Mouse (Mus musculus): ENCODE measurements at regions not wholly inside any gene's neighbourhood (a gene's known extent, or its start where the extent isn't known, plus 50 kb on each side); places are given as distances from the start of the nearest gene placed in this dataset.

DNA sequence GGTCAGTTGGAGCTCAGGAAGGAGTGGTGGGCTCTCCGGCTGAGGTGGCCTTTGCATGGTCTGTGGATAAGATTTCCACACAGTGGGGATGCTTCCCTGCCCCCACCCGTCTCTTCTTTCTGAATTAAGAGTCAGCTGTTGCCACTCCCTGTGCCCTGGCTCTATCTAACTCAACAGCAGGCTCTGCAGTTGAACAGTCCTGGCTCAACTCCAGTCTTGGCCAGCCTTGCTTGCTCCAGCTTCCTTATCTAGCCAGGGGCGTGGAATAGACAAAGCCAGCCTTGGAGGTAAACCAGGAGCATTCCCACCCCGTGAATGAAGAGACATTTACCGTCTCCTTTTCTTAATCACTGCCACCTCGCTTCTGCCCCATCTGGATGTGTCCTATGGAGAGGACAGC, 89.7 kb downstream of the Mn1 start:
- peak; percentile 58 for DNase-seq (ENCODE audit: low read depth)

DNA sequence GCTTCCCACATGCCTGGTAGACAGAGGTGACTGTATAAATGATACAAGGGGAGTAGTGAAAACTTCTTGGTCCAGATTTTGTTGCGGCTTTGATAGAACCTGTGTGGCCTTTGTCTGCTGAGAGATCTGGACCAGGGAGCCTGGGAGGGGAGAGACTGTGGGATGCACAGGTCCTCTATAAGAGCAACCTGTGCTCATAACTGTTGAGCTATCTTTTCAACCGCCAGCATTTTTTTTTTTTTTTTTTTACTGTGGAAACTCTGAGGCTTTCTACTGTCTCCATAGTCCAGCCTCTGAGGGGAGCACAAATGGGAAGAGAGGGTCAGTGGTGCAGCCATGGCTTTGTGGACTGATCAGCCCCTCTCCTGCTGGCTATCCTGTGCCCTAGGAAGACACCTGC, 90.2 kb downstream of the Mn1 start:
- DNase-seq (ENCODE audit: low read depth), result no peak

DNA sequence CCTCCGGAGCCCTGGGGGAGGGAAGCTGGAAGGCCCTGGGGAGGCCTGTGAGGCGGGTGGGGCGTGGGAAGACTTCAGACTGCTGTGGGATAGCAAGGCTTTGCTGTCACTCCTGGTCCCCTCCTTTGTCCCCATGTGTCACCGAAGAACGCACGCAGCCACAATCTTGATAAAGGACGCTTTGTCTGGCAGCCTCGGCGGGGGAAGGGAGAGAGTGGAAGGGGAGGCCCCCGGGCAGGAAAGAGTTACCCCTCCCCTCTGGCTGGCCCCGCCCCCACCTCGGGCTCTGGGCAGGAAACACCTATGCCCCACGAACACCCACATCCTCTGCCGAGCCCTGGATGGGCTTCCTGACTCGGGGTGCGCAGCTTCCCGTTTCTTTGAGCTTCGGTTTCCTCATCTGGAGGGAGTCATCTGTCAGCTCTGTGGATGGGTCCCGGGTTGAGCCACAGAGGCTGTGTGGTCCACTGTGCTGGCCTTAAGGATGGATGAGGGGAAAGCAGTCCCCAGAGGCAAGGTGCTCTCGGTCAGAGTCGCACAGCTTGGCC, 91.9 kb downstream of the Mn1 start:
- no peak for DNase-seq (ENCODE audit: low read depth)

DNA sequence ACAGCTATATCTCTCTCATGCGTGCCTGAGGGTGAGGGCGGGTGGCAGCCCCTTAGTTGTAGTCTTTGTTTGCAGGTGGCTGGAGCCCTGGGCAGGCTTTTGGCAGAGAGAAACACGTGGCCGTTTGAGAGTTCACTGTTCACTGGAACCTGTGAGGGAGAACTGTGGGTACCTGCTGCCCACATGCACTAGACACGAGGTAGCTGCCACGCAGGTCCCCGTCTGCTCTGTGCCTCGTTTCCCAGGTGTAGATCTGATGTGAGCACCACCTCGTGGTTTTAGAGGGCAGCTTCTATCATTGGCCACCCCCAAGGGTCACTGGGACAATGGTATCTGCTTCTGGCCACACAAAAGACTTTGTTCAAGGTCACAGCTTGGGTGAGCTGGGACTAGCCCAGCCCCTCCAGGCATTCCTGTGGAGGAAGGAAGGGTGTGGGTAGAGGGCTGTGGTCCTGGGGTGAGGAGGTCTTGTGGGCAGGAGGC, 92.5 kb downstream of the Mn1 start:
- DNase-seq (ENCODE audit: low read depth), result no peak

DNA sequence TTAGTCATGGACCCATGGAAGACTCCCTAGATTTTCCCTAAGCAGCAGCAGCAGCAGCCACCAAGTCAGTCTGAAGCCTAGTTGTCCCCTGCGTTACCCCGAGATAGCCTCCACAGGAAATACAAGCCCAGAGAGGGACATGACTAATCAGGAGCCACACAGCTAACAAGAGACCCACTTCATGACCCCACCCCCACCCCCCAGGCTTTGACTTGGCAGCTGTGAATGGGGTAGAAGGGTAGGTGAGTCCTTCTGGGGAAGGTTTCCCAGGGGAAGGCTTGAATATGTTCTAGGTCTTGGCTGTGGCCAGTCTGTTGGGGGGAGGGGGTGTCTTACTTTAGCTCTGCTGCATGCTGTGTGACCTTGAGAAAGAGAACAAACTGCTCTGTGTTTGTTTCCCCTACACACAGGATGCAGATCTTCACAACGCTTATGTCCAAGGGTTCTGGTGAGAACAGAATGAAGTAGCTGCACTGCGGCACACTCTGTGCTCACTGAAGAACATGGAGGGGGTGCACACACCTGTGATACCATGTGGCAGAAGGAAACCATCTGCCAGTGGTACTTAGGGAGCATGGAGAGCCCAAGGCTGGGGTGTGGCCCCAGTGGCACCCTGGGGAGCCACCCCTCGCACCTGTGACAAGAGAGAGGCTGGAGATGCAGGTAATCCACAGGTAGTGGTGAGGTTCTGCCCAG, 93.2 kb downstream of the Mn1 start:
- no peak for DNase-seq (ENCODE audit: low read depth)

DNA sequence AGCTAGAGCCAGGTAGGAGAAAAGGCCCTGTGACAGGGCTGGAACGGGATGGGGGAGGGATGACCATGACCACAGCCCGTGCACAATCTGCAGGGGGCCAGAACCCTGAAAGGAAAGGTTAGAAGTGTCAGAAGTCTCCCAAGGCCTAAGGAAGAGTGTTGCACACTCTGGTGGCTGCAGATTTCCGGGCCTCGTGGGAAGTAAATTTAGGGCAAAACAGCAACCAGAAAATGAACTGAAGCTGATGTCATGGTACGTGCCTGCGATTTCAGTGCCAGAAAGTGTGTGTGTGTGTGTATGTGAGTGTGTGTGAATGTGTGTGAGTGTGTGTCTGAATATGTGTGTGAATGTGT, 93.7 kb downstream of the Mn1 start:
- no peak for DNase-seq (ENCODE audit: low read depth)

DNA sequence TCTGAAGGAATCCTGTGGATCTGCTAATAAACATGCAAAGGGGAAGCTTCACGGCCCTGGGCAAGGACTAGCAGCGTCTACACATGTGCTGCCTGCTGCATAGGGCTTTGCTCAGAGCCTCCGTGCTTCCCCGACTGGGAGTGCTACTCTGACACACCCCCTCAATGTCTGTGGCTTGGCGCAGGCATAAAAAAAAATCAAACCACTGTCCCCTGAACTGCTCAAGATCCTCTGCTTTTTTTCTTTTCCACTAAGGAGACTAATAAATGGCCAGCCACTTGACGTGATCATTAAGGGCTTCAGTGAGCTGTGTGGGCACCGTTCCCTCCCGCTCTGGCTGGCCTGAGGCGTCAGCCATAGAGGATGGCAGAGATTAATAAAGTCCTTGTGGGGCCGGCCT, 94.8 kb downstream of the Mn1 start:
- DNase-seq (ENCODE audit: low read depth), result no peak

DNA sequence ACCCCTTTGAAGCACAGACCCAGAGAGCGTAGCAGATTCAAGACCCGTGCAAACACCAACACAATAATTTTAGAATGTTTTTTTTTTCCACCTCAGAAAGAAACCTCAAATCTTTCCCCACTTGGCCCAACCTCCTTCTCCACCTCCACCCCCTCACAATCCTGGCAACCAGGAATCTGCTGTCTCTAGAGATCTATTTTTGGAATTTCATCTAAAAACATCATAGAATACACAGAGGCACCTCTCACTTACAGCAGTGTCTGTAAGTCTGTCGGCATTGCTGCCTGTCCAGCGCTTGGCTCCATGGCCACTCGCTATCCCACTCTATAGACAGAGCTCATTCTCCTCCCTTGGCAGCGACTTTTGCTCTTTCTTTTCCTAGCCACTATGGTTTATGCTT, 96.8 kb downstream of the Mn1 start:
- no peak for DNase-seq (ENCODE audit: low read depth)

DNA sequence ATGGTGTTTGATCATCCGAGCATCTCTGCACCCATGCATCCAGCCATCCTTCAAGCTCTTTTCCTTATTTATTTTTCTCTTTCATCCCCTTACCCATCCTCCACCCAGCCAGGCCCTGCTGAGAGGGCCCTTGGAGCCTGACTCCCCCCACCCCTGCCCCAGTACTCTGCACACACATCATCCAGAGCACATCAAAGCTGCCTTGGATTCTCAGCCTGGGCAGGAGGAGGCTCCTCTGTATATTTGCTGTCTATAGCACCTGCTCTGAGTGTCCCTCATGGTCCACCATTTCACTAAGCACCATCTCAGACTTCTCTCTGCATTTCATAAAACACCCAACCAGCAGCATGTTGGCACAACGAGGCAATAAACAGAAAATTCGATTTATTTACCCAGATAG, 101.9 kb downstream of the Mn1 start:
- DNase-seq (ENCODE audit: low read depth), result no peak

DNA sequence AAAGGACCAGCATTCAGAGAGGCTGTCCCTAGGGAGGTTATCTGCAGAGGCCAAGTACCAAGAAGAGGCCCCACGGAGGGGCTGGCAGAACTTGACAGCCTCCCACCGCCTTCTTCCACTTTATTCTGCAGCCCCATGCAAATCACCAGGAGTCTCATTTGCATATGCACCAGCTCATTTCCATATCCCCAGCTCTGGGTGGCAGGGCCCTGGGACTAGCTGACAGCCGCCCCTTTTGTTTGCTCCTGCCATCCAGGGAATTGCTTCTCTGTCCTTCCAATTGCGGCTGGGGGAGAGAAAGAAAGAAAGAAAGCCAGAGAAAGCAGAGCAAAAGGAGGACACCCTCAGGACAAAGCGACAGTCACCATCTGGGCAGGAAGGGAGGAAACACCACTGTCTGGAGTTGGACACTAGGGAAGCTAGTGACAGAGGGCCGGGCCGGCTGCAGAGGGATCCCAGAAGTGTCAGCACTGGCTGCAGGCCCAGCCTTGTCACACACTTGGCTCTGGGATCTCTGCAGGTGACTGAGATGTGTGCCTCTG, 102.4 kb downstream of the Mn1 start:
- DNase-seq (ENCODE audit: low read depth), result no peak

DNA sequence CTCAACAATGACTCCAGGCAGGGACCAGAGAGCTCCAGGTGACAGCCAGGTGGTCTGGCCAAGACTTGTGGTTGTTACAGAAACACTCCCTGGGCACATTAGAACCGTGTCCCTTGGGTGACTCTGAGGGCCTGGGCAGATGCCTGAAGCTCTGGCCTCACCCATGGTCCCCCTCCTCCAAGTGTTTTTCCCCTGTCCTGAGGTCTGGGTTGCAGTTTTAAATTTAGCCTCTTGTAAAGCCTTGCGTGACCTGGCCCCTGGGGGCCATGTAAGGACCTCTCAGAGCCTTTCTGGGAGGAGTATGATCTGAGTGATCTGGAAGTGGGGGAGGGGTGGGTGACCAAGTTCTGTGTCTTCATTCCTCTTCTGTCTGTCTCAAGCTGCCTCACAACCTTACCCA, 104.7 kb downstream of the Mn1 start:
- DNase-seq (ENCODE audit: low read depth), result no peak

DNA sequence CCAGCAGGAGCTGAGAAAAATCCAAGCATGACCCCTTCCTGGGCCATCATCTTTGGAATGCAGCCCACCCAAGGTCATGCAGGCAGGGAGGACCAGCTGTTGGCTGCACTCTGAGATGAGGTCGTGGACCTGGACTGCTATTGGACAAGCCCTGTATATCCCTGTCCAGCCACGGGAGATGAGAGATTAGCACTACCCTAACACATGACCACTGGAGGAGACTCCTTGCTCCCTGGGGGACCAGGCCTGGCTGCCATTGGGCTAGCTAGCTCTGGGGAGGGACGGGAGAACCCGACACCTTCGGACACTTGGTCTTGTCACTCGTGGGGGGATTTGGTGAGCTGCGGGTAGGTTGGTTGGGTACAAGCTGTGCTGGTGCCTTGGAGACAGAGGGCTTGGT, 105.4 kb downstream of the Mn1 start:
- no peak for DNase-seq (ENCODE audit: low read depth)

DNA sequence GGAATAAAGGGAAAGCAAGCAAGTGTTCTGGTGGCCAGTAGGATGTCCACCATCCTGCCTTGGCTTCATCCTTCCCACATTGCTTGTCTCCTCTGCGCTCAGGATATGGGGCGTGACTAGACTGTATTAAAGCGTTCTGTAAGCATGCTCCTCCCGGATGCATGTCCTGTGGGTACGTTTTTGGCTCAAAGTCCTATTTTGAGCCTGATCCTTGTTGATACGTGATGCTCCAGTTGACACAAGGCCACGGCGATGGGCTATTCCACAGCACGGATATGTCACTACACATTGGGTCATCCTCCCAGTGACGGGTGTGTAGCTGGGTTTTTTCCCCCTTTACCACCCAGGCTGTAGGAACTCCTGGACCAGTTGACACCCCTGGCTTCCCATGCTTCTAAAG, 110.6 kb downstream of the Mn1 start:
- no peak for DNase-seq (ENCODE audit: low read depth)

DNA sequence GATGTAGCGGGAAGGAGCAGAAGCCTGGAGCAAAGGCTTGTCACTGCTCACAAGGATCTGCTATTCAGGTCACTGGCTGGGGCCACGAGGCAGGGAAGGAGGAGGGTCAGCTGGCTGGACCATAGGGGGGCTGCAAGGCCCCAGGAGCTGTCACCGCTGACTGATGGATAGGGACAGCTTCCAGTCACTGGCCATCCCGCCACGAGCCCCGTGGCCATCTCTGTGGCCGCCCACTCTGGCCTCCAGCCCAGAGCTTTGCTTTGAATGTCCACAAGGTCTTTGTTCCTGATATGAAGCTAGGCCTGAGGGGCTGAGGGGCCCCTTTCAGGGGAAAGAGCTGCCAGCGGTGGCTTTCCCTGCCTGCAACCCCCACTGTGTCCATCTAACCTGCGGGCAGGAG, 111.9 kb downstream of the Mn1 start:
- peak; percentile 32 for DNase-seq (ENCODE audit: low read depth)

DNA sequence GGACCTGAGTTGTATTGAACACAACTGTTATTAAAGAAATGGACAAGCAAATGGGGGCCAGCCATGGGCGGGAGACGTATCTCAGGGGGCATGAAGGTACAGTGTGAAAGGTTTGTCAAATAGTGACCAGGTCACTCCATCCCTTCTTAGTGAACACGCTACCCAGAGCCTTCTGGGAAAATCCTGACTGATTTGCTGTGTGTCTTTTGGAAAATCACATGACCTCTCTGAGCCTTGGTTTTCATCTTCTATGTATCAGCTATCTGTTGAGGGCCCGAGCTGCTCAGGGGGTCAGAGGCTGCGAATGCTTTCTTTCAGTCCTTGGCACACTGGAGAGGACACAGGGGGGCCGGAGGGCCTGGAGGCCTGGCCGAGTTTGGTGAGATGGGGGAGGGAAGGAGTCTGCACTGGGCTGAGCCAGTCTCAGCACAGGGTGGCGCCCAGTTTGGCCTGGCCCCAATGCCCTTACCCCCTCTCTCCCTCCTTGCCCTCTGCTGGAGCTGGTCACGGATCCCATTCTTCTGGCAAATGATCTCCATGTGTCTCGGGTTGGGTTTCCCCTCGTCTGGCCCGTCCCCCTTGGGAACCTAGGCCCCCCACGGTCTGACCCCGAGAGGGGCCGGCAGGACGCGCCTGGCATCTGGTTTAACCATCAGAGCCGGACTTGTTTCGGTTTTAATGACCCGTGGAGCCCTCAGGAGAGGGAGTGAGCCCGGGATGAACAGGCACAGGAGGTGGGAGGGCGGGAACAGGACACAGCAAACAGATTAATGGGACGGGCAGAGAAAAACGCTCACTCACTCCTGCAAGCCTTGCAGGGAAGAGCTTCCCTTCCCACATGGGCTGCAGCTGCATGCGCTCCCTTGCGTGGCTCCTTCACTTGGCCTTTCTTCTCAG, 113.7 kb downstream of the Mn1 start:
- peak; percentile 53 for DNase-seq (ENCODE audit: low read depth)

DNA sequence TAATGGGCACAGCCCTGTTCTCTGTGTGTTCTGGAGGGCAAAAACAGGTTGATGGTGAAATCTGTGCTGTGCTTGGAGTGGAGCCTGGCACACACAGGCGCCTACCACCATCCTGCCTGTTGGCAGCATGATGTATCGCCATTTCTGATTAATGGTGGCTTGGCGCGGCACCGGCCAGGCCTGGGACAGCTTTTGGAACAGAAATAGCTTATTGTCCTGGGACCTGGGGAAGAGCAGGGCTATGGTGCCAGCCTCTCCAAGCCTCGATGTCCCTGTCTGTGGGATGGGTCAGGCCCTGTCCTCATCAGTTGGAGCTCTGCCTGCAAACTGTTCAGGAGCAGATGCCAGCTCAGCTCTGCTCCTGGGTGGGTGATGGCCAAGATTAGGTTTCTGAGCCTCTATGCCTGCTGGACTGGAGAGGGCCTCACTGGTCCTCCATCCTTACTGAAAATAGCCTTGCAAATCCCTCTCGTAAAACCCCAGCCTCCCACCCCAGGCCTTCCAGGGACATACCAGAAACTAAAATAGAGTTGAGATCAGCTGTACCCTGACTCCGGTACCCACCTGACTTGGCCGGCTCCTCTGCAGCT, 115.4 kb downstream of the Mn1 start:
- no peak for DNase-seq (ENCODE audit: low read depth)

DNA sequence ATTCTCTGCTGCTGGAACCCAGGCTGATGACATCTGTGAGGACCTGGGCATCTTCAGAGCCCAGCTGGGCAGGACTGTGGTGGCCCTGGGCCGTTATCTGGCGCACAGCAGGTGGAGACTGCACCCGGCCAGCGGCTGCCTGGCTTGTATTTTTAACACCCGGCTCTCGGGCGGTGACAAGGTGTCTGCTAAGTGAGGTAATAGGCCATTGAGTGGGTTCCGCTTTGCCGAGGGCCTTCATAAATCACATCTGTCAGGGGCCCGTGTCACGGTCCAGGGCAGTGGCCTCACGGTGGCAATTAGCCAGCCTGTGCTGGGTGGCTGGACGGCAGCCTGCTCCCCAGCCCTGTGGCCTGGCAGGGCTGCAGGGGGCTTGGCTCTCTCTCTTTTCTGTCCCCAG, 118.8 kb downstream of the Mn1 start:
- no peak for DNase-seq (ENCODE audit: low read depth)

DNA sequence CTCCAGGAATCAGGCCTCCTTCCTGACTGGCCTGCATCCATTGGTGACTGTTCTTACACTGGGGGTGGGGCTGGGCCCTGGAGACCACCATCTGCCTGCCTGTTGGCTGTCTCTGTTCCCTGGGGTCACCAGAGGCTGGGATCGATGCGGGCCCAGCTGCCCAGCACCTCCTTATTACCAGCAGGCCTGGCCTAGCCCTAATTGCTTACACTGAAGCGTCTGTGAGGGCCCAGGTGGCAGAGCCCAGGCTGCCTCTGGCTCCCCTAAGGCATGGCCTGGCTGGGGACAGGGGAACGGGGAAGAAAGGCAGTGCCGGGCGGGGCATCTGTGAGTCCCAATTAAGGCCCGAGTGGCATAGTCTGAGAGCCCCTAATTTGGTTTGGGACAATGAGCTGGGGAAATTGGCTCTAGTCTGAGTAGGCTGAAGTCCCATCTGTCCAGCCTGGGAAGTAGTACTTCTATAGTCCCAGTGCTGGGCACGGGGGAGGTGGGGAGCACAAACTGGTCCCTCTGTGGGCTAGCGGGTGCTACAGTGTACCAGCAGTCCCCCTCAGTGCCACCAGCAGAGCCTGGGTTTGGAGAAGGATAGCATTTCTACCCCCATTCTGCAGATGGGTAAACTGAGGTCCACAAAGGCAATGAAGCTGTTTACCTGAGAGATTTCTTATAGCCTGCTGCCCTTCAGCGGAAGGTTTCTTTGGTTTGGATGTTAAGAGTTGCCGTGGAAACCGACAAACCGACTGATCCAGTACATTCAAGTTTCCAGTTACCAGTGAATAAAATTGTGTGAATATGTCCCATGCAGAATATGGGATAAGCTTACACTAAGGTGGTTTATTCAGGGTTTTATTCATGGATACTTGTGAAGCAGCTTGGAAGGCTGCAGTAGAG, 121.6 kb downstream of the Mn1 start:
- DNase-seq (ENCODE audit: low read depth), result no peak

DNA sequence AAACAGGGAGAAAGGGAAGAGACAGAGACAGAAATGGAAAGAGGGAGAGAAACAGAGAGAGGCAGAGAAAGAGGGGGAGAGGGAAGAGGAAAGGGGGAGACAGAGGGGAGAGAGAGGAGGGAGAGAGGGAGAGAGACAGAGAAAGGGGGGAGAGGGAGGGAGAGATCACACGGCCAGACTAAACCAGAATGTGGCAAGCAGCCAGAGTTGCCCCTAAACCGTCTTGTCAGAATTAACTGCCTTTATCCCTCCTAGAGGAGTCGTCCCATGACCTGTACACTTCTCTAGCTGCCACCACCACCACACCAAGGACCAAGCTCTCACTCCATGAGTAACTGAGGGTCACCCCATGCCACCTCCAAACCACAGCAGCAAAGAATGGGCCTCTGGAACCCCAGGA, 123.3 kb downstream of the Mn1 start:
- no peak for DNase-seq (ENCODE audit: low read depth)

DNA sequence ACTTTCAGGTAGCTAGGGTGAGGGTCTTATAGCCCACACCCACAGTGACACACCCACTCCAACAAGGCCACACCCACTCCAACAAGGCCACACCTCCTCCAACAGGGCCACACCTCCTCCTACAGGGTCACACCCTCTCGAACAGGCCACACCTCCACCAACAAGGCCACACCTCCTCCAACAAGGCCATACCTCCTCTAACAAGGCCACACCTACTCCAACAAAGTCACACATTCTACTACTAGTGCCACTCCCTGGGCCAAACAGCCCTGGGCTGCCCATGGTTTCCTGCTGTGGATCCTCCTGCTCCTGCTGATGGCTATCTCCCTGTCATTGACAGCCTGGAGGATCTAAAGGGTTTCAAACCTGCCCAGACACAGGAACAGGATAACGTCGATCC, 124.9 kb downstream of the Mn1 start:
- no peak for DNase-seq (ENCODE audit: low read depth)

DNA sequence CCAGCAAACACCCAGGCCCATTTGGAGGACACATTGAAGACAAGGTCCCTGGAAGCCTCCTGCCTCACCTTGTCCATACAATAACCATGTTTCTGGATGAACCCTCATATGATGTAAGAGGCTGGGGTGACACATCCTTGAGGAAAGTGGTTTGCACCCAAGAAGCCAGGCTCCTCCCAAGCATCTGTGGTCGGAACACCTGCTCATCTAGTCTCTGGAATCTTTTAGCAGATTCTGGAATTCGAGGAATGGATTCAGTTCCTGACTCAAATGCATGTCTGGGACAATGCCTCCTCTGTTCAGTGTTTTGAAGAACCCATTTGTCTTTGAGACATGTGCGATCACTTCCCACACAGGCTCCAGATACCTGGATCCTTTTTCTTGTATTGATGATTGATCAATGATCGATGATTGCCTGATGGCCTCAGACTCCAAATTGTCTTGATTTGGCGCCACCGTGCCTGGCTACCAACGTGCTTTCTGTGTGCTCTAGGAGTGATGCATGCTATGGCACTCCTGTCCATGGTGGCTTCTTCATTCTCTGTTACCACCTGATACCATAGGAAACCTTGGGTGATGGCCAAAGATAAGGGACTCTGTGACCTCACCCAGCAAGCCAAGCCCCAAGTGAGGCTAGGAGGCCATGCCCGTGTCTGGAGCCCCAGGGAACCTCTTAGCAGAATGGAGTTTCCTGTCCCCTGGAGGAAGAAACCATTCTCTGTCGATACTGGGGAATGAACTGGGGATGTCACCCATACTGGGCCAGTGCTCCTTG, 126.7 kb downstream of the Mn1 start:
- DNase-seq (ENCODE audit: low read depth), result no peak
